Mouse (Mus musculus) cerebellum, adult 2 months (tissue): Measurements from ENCODE around the gene Pms1.

Source experiments
- CTCF ChIP-seq: fragments of 200-500 bp; IDR thresholded peaks from 2 replicates; pipeline ENCODE4 v1.5.1; 2011; ENCODE audit warnings: low read depth, mild to moderate bottlenecking, control low read depth, low read length, moderate library complexity, borderline replicate concordance; ENCODE audit not compliant: insufficient read depth
- POLR2A ChIP-seq: fragments of 200-500 bp; IDR thresholded peaks from 2 replicates; pipeline ENCODE4 v1.6.1; 2011; ENCODE audit warnings: low read length, control low read depth, borderline replicate concordance; ENCODE audit not compliant: insufficient read depth

DNA sequence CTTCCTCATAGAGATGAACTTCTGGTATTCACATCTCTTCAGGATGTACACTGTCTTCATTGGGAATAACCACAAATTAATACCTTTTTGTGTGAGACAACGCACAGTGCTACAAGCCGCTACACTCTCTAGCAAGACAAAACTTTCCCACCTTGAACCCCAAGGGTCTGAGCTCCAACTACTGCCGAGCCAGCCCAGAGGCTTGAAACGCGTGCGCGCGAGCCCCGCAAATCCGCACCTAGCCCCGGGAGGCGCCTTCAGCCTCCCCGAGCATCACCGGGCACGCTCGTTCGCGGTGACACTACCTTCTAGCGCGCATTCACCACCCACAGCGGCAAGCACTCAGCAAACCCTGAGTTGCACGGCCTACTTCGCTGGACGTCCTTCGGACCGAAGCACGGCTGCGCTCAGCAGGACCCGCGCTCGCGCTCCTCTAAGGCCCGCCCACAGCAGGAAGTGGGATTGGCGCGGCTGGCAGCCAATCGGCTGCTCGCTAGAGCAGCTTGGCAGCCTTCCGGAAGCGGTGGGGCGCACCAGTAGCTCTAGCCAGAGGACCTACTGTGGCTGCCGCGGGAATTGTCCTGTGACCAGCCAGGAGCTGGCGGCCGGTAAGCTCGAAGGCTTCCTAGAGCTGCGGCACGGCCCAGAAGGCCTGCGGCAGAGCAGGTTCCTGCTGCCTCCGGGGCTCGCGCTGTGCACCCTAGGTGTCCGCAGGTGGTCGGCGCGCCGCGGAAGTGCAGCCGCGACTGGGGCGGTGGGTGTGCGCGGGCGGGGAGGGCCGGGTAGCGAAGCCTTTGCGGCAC is at the start of gene Pms1, which contains the start of the genes Ormdl1 and Gm28778:
- TF ChIP-seq POLR2A (peak; percentile 96), CTCF (no peak)
